Mouse (Mus musculus): ENCODE measurements around the gene Rasgrf2. TPM values are rescaled to one million over a fixed set of nuclear protein-coding genes. Genes with fewer than 3 reads are reported as not detected.

Rasgrf2 gene
- polyA plus RNA-seq, 1 experiment from 2014 or later, result 0.18 TPM

DNA sequence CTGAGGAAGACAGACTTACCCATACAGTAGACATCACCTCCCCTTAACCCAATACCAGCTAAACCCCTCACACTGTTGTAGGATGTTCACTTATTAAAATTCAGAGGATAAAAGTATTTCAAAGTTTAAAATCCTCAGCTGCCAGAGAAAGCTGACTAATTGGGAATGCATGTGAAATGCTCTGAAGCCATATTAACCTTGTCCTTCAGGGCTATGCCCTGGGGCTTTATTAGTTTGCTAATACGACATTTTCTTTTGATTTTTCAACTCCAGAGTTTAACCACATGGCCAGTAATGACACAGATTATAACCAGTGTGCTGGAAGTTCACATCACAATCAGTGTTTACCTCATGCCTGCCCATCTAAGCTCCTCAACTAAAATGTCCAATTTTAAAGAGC is 192.6 kb downstream of the Rasgrf2 start:
- ATAC-seq (ENCODE audit: low read depth), result no peak
- Histone ChIP-seq H3K9me3 (ENCODE audit: control insufficient read depth, low read length) (no peaks in the 10 kb centered on the region), H3K9ac (ENCODE audit: low read length) (no peak overlapping the region), H3K4me3 (ENCODE audit: low read length) (no peak overlapping the region), H3K27me3 (ENCODE audit: control insufficient read depth, insufficient read depth, low read depth, low read length) (no peaks in the 10 kb centered on the region), H3K27ac (ENCODE audit: low read length) (no peak overlapping the region), H3K4me2 (ENCODE audit: low read depth, low read length) (no peak overlapping the region), H3K36me3 (ENCODE audit: control insufficient read depth, insufficient read depth, low read length) (no peaks in the 10 kb centered on the region), H3K4me1 (replicated peaks; ENCODE audit: control insufficient read depth, insufficient read depth, low read length) (no peaks in the 10 kb centered on the region)
- WGBS, result 74% methylated on average over 1 of the region's 1 CpGs

DNA sequence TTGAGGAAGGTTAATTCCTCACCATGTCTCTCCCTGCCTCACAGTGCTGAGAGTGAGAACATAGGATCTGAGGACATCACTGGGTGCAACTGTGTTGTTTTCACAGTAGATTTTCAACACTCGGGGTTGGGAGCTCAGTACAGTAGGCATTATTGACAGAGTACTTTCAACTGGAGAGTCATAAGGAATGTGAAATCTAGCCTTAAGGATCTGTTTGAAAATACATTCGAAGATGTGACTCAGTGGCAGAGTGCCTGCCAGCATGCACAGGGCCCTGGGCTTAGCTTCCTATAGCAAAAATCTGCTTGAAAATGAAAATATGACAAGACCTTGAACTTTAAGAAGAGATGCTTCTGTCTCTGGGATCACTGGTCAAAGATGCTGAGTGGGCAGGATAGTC is 194.2 kb downstream of the Rasgrf2 start:
- no peak overlapping the region for H3K4me3 ChIP-seq (ENCODE audit: low read length)
- no peaks in the 10 kb centered on the region for H3K27me3 ChIP-seq (ENCODE audit: control insufficient read depth, insufficient read depth, low read depth, low read length)
- H3K9me3 ChIP-seq (ENCODE audit: control insufficient read depth, low read length), result no peaks in the 10 kb centered on the region
- H3K4me2 ChIP-seq (ENCODE audit: low read depth, low read length), result no peak overlapping the region
- ATAC-seq (ENCODE audit: low read depth), result no peak
- H3K4me1 ChIP-seq (replicated peaks; ENCODE audit: control insufficient read depth, insufficient read depth, low read length), result no peaks in the 10 kb centered on the region
- H3K9ac ChIP-seq (ENCODE audit: low read length), result no peak overlapping the region
- no peaks in the 10 kb centered on the region for H3K36me3 ChIP-seq (ENCODE audit: control insufficient read depth, insufficient read depth, low read length)
- 42% methylated on average over 2 of the region's 2 CpGs for WGBS
- no peak overlapping the region for H3K27ac ChIP-seq (ENCODE audit: low read length)

DNA sequence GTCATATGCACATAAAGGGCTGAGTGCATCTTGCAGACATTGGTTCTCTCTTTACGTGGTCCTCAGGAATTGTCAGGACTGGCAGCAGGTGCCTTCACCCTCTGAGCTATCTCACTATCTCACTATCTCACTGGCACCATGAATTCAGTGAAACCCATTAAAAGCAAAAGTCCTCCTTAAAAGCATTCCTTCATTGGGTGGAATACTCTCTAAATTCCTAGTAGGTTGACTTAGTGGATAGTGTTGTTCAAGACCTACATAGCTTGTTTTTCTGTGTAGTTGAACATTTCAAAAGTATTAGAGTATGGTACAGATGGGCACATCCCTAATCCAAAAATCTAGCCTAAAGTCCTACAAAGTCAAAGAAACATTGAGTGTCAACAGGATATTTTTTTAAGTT is 199.3 kb downstream of the Rasgrf2 start:
- no peak overlapping the region for H3K4me3 ChIP-seq (ENCODE audit: low read length)
- no peak overlapping the region for H3K4me2 ChIP-seq (ENCODE audit: low read depth, low read length)
- H3K27ac ChIP-seq (ENCODE audit: low read length), result no peak overlapping the region
- no peaks in the 10 kb centered on the region for H3K9me3 ChIP-seq (ENCODE audit: control insufficient read depth, low read length)
- no peaks in the 10 kb centered on the region for H3K4me1 ChIP-seq (replicated peaks; ENCODE audit: control insufficient read depth, insufficient read depth, low read length)
- H3K36me3 ChIP-seq (ENCODE audit: control insufficient read depth, insufficient read depth, low read length), result no peaks in the 10 kb centered on the region
- no peak for ATAC-seq (ENCODE audit: low read depth)
- WGBS, result 79% methylated on average over 1 of the region's 1 CpGs
- H3K9ac ChIP-seq (ENCODE audit: low read length), result no peak overlapping the region
- no peaks in the 10 kb centered on the region for H3K27me3 ChIP-seq (ENCODE audit: control insufficient read depth, insufficient read depth, low read depth, low read length)

DNA sequence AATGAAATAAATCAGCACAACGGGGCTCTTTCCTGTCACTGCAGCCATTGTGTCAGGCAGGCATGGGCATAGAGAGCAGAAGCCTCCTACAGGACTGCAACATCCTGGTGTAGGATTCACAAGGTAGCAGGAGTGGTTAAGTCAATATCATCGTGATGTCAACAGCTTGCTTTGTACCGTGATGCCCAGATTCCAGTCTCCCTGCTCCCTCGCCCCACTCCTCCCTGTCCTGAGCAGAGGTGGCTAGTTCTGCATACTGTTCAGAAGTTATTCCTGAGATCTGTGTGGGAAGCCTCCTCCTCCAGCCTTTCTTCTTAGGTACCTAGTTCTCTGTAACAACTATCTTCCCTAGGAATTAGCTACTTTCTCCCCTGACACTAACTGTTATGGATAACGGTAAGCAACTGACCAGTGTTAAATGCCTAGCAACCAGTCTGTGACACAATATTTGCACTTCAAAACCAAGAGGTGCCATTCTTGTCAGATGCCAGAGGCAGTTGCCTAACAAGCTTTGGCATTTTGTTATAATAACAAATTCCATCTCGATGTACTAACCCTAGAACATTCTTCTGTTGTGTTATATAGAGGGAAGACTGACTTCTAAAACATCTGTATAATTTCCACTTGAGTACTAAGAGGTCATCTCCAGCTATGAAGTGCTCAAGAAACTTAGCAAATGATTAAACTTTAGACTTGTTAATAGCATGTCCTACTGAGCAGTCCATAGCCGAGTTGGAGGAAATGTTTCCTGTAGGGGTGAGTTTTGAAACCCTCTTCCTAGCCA is 201.3 kb downstream of the Rasgrf2 start:
- WGBS, result 37% methylated on average over 7 of the region's 7 CpGs
- no peak overlapping the region for H3K4me3 ChIP-seq (ENCODE audit: low read length)
- H3K4me2 ChIP-seq (ENCODE audit: low read depth, low read length), result no peak overlapping the region
- H3K27me3 ChIP-seq (ENCODE audit: control insufficient read depth, insufficient read depth, low read depth, low read length), result no peaks in the 10 kb centered on the region
- no peak for ATAC-seq (ENCODE audit: low read depth)
- no peaks in the 10 kb centered on the region for H3K36me3 ChIP-seq (ENCODE audit: control insufficient read depth, insufficient read depth, low read length)
- no peak overlapping the region for H3K27ac ChIP-seq (ENCODE audit: low read length)
- H3K4me1 ChIP-seq (replicated peaks; ENCODE audit: control insufficient read depth, insufficient read depth, low read length), result no peaks in the 10 kb centered on the region
- H3K9me3 ChIP-seq (ENCODE audit: control insufficient read depth, low read length), result no peaks in the 10 kb centered on the region
- no peak overlapping the region for H3K9ac ChIP-seq (ENCODE audit: low read length)

DNA sequence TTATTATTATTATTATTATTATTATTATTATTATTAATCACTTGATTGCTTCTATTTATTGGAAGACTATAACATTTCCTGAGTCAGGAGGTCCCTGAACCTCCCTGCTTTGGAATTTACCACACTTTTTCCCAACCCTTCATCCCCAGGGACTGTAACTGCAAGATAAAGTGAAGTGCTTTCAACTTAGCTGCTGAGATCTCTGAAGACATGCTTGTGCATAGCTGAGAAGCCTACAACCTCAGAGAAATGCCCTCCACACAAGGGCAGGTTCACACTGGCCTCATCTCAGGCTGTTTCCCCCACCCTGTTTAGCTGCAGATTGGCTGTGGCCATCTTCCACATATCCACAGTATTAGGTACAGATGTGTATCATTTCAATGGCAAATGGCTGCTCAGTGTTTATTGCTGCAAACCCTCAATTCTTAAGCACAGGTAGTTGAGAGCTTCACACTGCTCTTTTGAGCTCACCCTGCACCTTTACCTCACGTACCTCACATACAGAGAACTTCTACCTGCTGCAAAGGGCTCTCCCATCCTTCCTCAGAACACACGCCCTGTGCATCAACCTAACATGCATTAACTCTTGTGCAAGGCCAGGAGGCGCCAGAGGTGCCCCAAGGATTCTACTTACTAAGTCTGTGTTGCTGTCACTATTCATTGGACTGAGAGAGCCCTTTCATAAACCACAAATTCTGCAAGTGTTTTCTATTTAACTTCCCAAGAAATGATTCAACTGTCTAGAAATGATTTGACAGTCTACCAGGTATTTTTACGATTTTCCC is 202.7 kb downstream of the Rasgrf2 start:
- Histone ChIP-seq H3K4me1 (replicated peaks; ENCODE audit: control insufficient read depth, insufficient read depth, low read length) (no peaks in the 10 kb centered on the region), H3K27me3 (ENCODE audit: control insufficient read depth, insufficient read depth, low read depth, low read length) (no peaks in the 10 kb centered on the region), H3K27ac (ENCODE audit: low read length) (no peak overlapping the region), H3K9ac (ENCODE audit: low read length) (no peak overlapping the region), H3K4me3 (ENCODE audit: low read length) (no peak overlapping the region), H3K36me3 (ENCODE audit: control insufficient read depth, insufficient read depth, low read length) (no peaks in the 10 kb centered on the region), H3K9me3 (ENCODE audit: control insufficient read depth, low read length) (no peaks in the 10 kb centered on the region), H3K4me2 (ENCODE audit: low read depth, low read length) (no peak overlapping the region)
- no peak for ATAC-seq (ENCODE audit: low read depth)
- 63% methylated on average over 4 of the region's 4 CpGs for WGBS

DNA sequence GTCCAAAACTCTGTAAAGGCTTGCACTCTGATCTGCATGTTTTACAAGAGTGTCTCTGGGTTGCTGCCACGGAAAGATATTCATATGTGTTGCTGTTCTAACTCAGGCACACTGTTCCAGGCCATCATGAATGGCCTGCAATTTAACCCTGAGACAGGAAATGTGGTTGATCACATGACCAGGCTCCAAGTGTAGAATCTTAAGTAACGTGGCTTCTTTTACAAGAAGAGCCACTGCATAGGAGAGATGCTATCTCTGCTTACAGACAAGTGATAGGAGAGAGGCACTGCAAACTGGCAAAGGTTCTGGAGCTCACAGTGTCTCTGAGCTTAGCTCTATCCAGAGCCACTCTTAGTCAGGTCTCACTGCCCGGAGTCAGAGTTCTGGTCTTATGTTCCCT is 210.4 kb downstream of the Rasgrf2 start:
- no peak for ATAC-seq (ENCODE audit: low read depth)
- Histone ChIP-seq H3K4me1 (replicated peaks; ENCODE audit: control insufficient read depth, insufficient read depth, low read length) (no peaks in the 10 kb centered on the region), H3K4me3 (ENCODE audit: low read length) (no peak overlapping the region), H3K4me2 (ENCODE audit: low read depth, low read length) (no peak overlapping the region), H3K9ac (ENCODE audit: low read length) (no peak overlapping the region), H3K27ac (ENCODE audit: low read length) (no peak overlapping the region), H3K9me3 (ENCODE audit: control insufficient read depth, low read length) (no peaks in the 10 kb centered on the region), H3K36me3 (ENCODE audit: control insufficient read depth, insufficient read depth, low read length) (no peaks in the 10 kb centered on the region), H3K27me3 (ENCODE audit: control insufficient read depth, insufficient read depth, low read depth, low read length) (no peaks in the 10 kb centered on the region)
- 62% methylated on average over 3 of the region's 3 CpGs for WGBS

DNA sequence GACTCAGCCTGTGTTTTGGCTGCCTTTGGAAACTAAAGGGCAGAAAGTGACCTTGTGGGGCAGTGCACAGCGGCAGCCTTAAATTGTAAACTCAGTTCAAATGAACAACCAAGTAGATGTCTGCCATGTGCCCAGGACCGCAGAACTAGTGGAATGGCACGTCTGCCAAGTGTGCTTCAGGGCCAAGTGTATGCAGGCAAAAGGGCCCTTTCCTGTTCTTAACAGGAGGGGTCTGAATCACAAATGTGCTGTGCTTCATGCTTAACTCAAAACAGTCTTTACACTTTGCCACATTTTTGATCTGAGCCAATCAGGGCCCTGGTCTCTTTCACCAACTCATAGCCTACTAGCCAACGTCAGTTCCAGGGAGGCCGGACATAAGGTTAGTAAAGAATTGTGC is 212.7 kb downstream of the Rasgrf2 start:
- H3K4me1 ChIP-seq (replicated peaks; ENCODE audit: control insufficient read depth, insufficient read depth, low read length), result no peaks in the 10 kb centered on the region
- H3K36me3 ChIP-seq (ENCODE audit: control insufficient read depth, insufficient read depth, low read length), result no peaks in the 10 kb centered on the region
- no peak for ATAC-seq (ENCODE audit: low read depth)
- H3K9ac ChIP-seq (ENCODE audit: low read length), result no peak overlapping the region
- no peak overlapping the region for H3K4me3 ChIP-seq (ENCODE audit: low read length)
- H3K27me3 ChIP-seq (ENCODE audit: control insufficient read depth, insufficient read depth, low read depth, low read length), result no peaks in the 10 kb centered on the region
- WGBS, result 75% methylated on average over 5 of the region's 5 CpGs
- H3K9me3 ChIP-seq (ENCODE audit: control insufficient read depth, low read length), result no peaks in the 10 kb centered on the region
- H3K4me2 ChIP-seq (ENCODE audit: low read depth, low read length), result no peak overlapping the region
- no peak overlapping the region for H3K27ac ChIP-seq (ENCODE audit: low read length)

DNA sequence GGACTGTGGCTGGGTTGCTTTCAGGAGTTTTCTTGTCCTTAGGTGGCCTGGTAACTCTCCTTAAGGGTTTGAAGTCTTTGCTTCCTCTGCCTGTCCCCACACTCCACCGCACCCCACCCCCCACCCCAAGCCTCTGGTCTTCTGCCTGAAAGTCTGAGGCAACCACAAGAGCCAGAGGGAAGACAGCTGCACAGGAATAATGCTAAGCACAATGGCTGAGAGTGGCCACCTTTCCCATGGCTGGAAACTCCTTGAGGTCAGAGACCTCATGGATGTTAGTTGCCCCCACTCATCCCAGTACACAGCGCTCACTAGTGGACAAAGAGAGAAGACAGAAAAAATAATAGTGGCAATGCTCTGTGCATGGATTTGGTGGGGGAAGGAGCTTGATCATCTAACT is 213.6 kb downstream of the Rasgrf2 start:
- no peaks in the 10 kb centered on the region for H3K9me3 ChIP-seq (ENCODE audit: control insufficient read depth, low read length)
- no peak overlapping the region for H3K4me2 ChIP-seq (ENCODE audit: low read depth, low read length)
- no peaks in the 10 kb centered on the region for H3K36me3 ChIP-seq (ENCODE audit: control insufficient read depth, insufficient read depth, low read length)
- H3K4me3 ChIP-seq (ENCODE audit: low read length), result no peak overlapping the region
- H3K27ac ChIP-seq (ENCODE audit: low read length), result no peak overlapping the region
- no peak overlapping the region for H3K9ac ChIP-seq (ENCODE audit: low read length)
- no peaks in the 10 kb centered on the region for H3K4me1 ChIP-seq (replicated peaks; ENCODE audit: control insufficient read depth, insufficient read depth, low read length)
- no peaks in the 10 kb centered on the region for H3K27me3 ChIP-seq (ENCODE audit: control insufficient read depth, insufficient read depth, low read depth, low read length)
- 87% methylated on average over 2 of the region's 2 CpGs for WGBS
- no peak for ATAC-seq (ENCODE audit: low read depth)

DNA sequence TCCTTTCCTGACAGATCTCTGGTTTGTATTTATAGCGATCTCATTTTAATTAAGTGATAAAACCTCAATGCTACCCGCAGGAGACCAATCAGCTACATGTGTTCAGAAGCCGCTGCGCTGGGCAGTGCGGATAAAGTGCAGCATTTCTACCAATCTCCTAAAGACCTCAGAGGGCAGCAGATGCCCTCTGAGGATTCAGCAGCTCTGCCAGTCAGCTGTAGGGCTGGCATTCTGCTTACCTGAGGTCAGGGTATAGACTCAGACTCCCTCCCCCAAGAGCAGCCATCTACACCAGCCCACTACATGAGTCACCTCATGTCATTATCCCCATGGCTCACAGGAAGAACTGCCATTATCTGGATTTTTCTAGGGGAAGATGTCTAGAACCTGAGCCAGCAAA is 215.1 kb downstream of the Rasgrf2 start:
- 0 out of 2 replicates have a peak, but pooled peaks have one; percentile 8 for ATAC-seq (ENCODE audit: low read depth)

More for the DNA sequence above, 215.1 kb downstream of the Rasgrf2 start:
- no peak overlapping the region for H3K27ac ChIP-seq (ENCODE audit: low read length)
- no peaks in the 10 kb centered on the region for H3K36me3 ChIP-seq (ENCODE audit: control insufficient read depth, insufficient read depth, low read length)
- H3K4me1 ChIP-seq (replicated peaks; ENCODE audit: control insufficient read depth, insufficient read depth, low read length), result no peaks in the 10 kb centered on the region
- no peaks in the 10 kb centered on the region for H3K9me3 ChIP-seq (ENCODE audit: control insufficient read depth, low read length)
- H3K4me3 ChIP-seq (ENCODE audit: low read length), result no peak overlapping the region
- no peaks in the 10 kb centered on the region for H3K27me3 ChIP-seq (ENCODE audit: control insufficient read depth, insufficient read depth, low read depth, low read length)
- no peak overlapping the region for H3K9ac ChIP-seq (ENCODE audit: low read length)
- no peak overlapping the region for H3K4me2 ChIP-seq (ENCODE audit: low read depth, low read length)
- 77% methylated on average over 5 of the region's 5 CpGs for WGBS

Measured in lung, embryonic 16.5 days (tissue).